Mouse (Mus musculus) liver, adult 2 months (tissue): ENCODE measurements around the gene Zmynd8. TPM values are rescaled to one million over a fixed set of nuclear protein-coding genes. Genes with fewer than 3 reads are reported as not detected.
A peak's percentile ranks its signal among the peaks of the same experiment; 100 is the strongest.

Source experiments
- DNase-seq: peaks from one replicate; pipeline ENCODE4 v3.0.0-alpha.2; 2011; ENCODE audit warnings: low read depth, low spot score; ENCODE audit errors: extremely low read depth
- H3K27ac ChIP-seq: fragments of 200-500 bp; replicated peaks from 2 replicates; pipeline ENCODE4 v1.5.1; 2012; ENCODE audit warnings: low read depth, mild to moderate bottlenecking, control low read depth, inconsistent platforms, low read length; ENCODE audit not compliant: insufficient read depth
- H3K27me3 ChIP-seq: fragments of 200-500 bp; 2 replicates; pipeline ENCODE4 v1.6.1; 2012; ENCODE audit warnings: mild to moderate bottlenecking, moderate library complexity, low read length, inconsistent platforms; ENCODE audit not compliant: control insufficient read depth, insufficient read depth
- H3K36me3 ChIP-seq: fragments of 200-500 bp; 2 replicates; pipeline ENCODE4 v1.6.1; 2012; ENCODE audit warnings: low read length, inconsistent platforms; ENCODE audit not compliant: control insufficient read depth, insufficient read depth
- H3K4me1 ChIP-seq: fragments of 200-500 bp; 2 replicates; pipeline ENCODE4 v1.6.1; 2011; ENCODE audit warnings: low read length; ENCODE audit not compliant: control insufficient read depth, insufficient read depth
- H3K4me3 ChIP-seq: fragments of 200-500 bp; 2 replicates; pipeline ENCODE4 v1.5.1; 2011; ENCODE audit warnings: low read depth, mild to moderate bottlenecking, control low read depth, low read length, moderate library complexity; ENCODE audit not compliant: insufficient read depth
- H3K79me2 ChIP-seq: fragments of 200-500 bp; 2 replicates; pipeline ENCODE4 v1.6.1; 2012; ENCODE audit warnings: inconsistent platforms, mild to moderate bottlenecking, low read length, moderate library complexity; ENCODE audit not compliant: control insufficient read depth, insufficient read depth
- H3K9ac ChIP-seq: fragments of 200-500 bp; 2 replicates; pipeline ENCODE4 v1.6.1; 2012; ENCODE audit warnings: low read depth, mild to moderate bottlenecking, control low read depth, inconsistent platforms, low read length
- CTCF ChIP-seq: fragments of 200-500 bp; IDR thresholded peaks from 2 replicates; pipeline ENCODE4 v1.5.1; 2011; ENCODE audit warnings: low read depth, low read length, control low read depth
- POLR2A ChIP-seq: fragments of 200-500 bp; IDR thresholded peaks from 2 replicates; pipeline ENCODE4 v1.6.1; 2011; ENCODE audit warnings: low read length, control low read depth; ENCODE audit not compliant: insufficient read depth; ENCODE audit errors: extremely low read depth
- WGBS: fragments of 180-500 bp; shearing (Covaris S2); methylation state at CpG from one replicate; pipeline ENCODE4 v1.1.7; 2018; 5-methylcytosine and 5-hydroxymethylcytosine counted together
- polyA plus RNA-seq: library from polyadenylated mRNA; depleted of rRNA; stranded (reverse); fragments of >200 nt; gene quantifications from 2 replicates; pipeline ENCODE4 v1.2.3, GENCODE M21; 2012
- total RNA-seq: library from RNA; depleted of rRNA; stranded (reverse); fragments of >200 nt; gene quantifications from 2 replicates; pipeline ENCODE4 v1.2.3, GENCODE M21; 2014

Zmynd8 gene
- total and polyA plus RNA-seq, 2 experiments, result 7.8 to 10.0 TPM

- peak; percentile 62 for DNase-seq
- no peak for TF ChIP-seq CTCF
- no peak for TF ChIP-seq POLR2A
Observed at GRCm38 (mm10) chr2:165857841-165858426, 40.9 kb downstream of the Zmynd8 start.

GRCm38 (mm10) chr2:165857395-165857831 lies 41.4 kb downstream of the Zmynd8 start:
- H3K9ac ChIP-seq, result peak overlapping the region; percentile 75
- no peaks in the 10 kb centered on the region for H3K27me3 ChIP-seq
- peak overlapping the region; percentile 38; the same call in 1 of the 2 replicates for H3K4me3 ChIP-seq
- WGBS, result 7% methylated on average over 4 of the region's 4 CpGs
- peak overlapping the region; percentile 93 for H3K27ac ChIP-seq
- H3K4me1 ChIP-seq, result peaks cover 48% of the 10 kb centered on the region
- H3K36me3 ChIP-seq, result no peaks in the 10 kb centered on the region
- TF ChIP-seq CTCF (no peak), POLR2A (no peak)
- peak; percentile 84 for DNase-seq
- H3K79me2 ChIP-seq, result peaks cover 55% of the 10 kb centered on the region

More at GRCm38 (mm10) chr2:165857841-165858426, 40.9 kb downstream of the Zmynd8 start:
- Histone ChIP-seq H3K4me1 (peaks cover 48% of the 10 kb centered on the region), H3K9ac (peak overlapping the region; percentile 75), H3K4me3 (peak overlapping the region; percentile 38), H3K79me2 (peaks cover 50% of the 10 kb centered on the region), H3K27me3 (no peaks in the 10 kb centered on the region), H3K27ac (peak overlapping the region; percentile 93), H3K36me3 (no peaks in the 10 kb centered on the region)
- WGBS, result 15% methylated on average over 22 of the region's 22 CpGs

DNA sequence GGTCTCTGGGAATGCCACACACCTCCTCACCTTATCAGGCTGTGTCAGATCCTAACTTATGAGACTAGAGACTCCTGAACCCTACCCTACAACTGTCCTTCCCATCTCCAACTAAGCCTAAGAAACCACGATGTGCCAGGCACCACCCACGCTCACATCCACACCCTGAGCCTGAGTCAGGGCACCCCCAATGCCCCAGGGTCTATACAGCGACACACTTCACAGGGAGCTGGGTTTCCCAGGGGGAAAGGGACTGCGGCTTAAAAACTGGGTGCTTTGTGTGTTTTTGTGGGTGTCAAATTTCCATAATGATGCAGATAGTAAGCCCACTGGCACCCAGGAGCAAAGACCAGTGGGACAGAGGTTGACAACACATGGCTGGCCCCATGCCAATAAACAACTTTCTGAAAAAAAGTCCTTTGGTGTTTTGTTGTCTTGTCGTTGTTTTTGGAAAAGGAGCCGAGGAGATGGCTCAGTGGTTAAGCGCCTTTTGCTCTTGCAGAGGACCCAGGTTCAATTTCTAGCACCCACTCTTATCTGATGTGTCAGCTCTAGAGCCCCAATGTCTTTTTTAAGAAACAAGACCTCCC lies 42.1 kb downstream of the Zmynd8 start:
- 50% methylated on average over 7 of the region's 7 CpGs for WGBS
- no peaks in the 10 kb centered on the region for H3K27me3 ChIP-seq
- H3K9ac ChIP-seq, result no peak overlapping the region
- peaks cover 48% of the 10 kb centered on the region for H3K4me1 ChIP-seq
- DNase-seq, result no peak
- H3K36me3 ChIP-seq, result no peaks in the 10 kb centered on the region
- H3K4me3 ChIP-seq, result no peak overlapping the region
- TF ChIP-seq POLR2A (no peak), CTCF (no peak)
- peaks cover 52% of the 10 kb centered on the region for H3K79me2 ChIP-seq
- peak overlapping the region; percentile 93 for H3K27ac ChIP-seq

- TF ChIP-seq CTCF, result no peak
- Histone ChIP-seq H3K36me3 (peaks cover 5% of the 10 kb centered on the region; the same call in 1 of the 2 replicates), H3K4me1 (peaks cover 48% of the 10 kb centered on the region), H3K27ac (peak overlapping the region; percentile 93), H3K4me3 (no peak overlapping the region), H3K79me2 (peaks cover 49% of the 10 kb centered on the region), H3K9ac (0 out of 2 replicates have a peak overlapping the region, but pooled peaks have one; percentile 2), H3K27me3 (no peaks in the 10 kb centered on the region)
- WGBS, result 62% methylated on average over 6 of the region's 6 CpGs
- DNase-seq, result no peak
Observed at GRCm38 (mm10) chr2:165855641-165856301, 43.0 kb downstream of the Zmynd8 start.

DNA sequence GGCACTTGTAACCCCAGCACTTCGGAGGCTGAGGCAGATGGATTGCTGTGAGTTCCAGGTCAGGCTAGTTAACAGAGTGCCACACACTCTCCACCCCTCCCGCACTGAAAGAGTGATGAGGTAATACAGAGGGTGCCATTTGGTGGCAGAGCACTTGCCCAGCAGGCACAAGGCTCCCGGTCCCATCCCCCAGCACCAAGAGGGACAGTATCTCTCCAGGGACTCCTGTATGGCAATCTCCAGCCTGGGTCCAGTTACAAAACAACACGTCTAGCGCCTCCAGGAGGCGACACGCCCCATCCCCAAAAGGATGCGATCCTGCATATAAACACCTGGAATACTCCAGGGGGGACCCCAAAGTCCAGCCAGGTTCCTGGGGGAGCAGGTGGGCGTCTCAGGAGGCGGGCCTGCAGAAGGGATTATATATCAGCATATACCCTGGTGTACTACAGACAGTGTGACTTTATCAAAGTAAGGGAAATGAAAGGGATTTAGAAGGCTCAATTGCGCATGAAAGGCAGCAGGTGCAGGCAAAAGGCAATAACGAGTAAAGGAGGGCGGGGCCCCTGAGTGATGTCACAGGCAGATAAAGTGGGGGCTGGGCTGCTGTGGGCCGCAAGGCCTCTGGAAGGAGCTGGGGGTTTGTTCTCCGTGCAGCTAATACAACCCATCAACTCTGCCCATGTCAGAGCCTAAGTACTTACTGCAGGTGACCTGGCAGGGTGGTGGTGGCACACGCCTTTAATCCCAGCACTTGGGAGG lies 44.4 kb downstream of the Zmynd8 start:
- Histone ChIP-seq H3K79me2 (peaks cover 51% of the 10 kb centered on the region), H3K27ac (peak overlapping the region; percentile 62), H3K4me3 (no peak overlapping the region), H3K36me3 (peaks cover 6% of the 10 kb centered on the region; the same call in 1 of the 2 replicates), H3K4me1 (peaks cover 42% of the 10 kb centered on the region), H3K27me3 (no peaks in the 10 kb centered on the region), H3K9ac (no peak overlapping the region)
- DNase-seq, result no peak
- WGBS, result 62% methylated on average over 16 of the region's 16 CpGs
- no peak for TF ChIP-seq POLR2A
- TF ChIP-seq CTCF, result no peak
